In the genomic region with DNA sequence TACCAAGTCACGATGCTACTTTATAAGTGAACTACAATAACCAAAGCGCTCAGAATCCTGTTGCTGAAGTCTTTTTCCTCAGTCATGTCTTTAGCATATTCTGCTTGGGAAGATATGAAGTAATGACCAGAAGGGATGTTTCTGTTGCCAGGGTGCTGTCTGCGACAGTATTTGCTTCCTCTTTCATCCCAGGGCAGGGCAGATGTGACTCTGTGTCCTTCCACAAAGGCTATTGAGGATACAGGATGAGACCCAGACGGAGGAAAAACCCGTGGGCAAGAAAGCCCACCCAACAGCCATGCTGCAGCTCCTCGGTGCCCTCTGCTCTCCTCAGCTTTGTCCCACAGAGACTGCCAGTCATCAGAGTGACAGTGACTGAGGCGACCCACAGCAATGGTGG, we compare ENCODE assay signal across 23 mouse cellular contexts.
DNase-seq lines count a peak whose midpoint lies in the region; ATAC-seq and TF ChIP-seq lines count a peak whose summit lies in the region.
"Had no signal": no experiment of that assay in that cellular context is flagged by ENCODE, and none has a peak within 500 bp of the region (broad histone marks: within the 10 kb centered on the region; RNA-seq: fewer than 3 reads in every experiment).

No protein-coding gene starts in this region.

- no peaks in the 10 kb centered on the region for H3K36me3 ChIP-seq in heart, embryonic 13.5 days
- no peaks in the 10 kb centered on the region for H3K36me3 ChIP-seq in lung, postnatal 0 days (ENCODE audit: insufficient read depth, low read length)
- no peaks in the 10 kb centered on the region for H3K36me3 ChIP-seq in embryonic facial prominence, embryonic 15.5 days
- H3K36me3 ChIP-seq: limb, embryonic 12.5 days; neural tube, embryonic 13.5 days had no signal

- ATAC-seq in heart, embryonic 13.5 days (ENCODE audit: extremely low read depth, insufficient number of reproducible peaks, low FRiP score, low TSS enrichment) = no peak
- 0 out of 2 replicates have a peak, but pooled peaks have one; percentile 25 for ATAC-seq in lung, postnatal 0 days
- ATAC-seq in embryonic facial prominence, embryonic 15.5 days (ENCODE audit: insufficient number of reproducible peaks, low FRiP score, low TSS enrichment, low read depth) = no peak
- ATAC-seq in megakaryocyte, adult 5-6 weeks (ENCODE audit: poor library complexity, severe bottlenecking) = peak; percentile 78
- ATAC-seq: forebrain, embryonic 13.5 days; hindbrain, embryonic 16.5 days; intestine, embryonic 16.5 days had no signal

- H3K27me3 ChIP-seq in heart, embryonic 13.5 days (replicated peaks) = no peaks in the 10 kb centered on the region
- no peaks in the 10 kb centered on the region for H3K27me3 ChIP-seq in lung, postnatal 0 days (replicated peaks; ENCODE audit: insufficient read depth, low read length)
- no peaks in the 10 kb centered on the region for H3K27me3 ChIP-seq in embryonic facial prominence, embryonic 15.5 days
- H3K27me3 ChIP-seq: forebrain, embryonic 13.5 days; limb, embryonic 12.5 days; neural tube, embryonic 13.5 days had no signal

- H3K4me1 ChIP-seq in heart, embryonic 13.5 days = peaks cover 20% of the 10 kb centered on the region
- no peaks in the 10 kb centered on the region for H3K4me1 ChIP-seq in lung, postnatal 0 days (ENCODE audit: insufficient read depth, low read depth, low read length)
- H3K4me1 ChIP-seq in embryonic facial prominence, embryonic 15.5 days = peaks cover 11% of the 10 kb centered on the region; the same call in 1 of the 2 replicates
- H3K4me1 ChIP-seq: forebrain, embryonic 13.5 days; limb, embryonic 12.5 days; neural tube, embryonic 13.5 days had no signal

- H3K9ac ChIP-seq in heart, embryonic 13.5 days = 0 out of 2 replicates have a peak overlapping the region, but pooled peaks have one; percentile 33
- H3K9ac ChIP-seq in lung, postnatal 0 days (replicated peaks; ENCODE audit: low read depth) = no peak overlapping the region
- no peak overlapping the region for H3K9ac ChIP-seq in embryonic facial prominence, embryonic 15.5 days
- H3K9ac ChIP-seq: forebrain, embryonic 13.5 days; limb, embryonic 12.5 days; neural tube, embryonic 13.5 days had no signal

- no peak overlapping the region for H3K4me3 ChIP-seq in heart, embryonic 13.5 days
- H3K4me3 ChIP-seq in lung, postnatal 0 days (ENCODE audit: low read depth, low read length) = no peak overlapping the region
- no peak overlapping the region for H3K4me3 ChIP-seq in embryonic facial prominence, embryonic 15.5 days (replicated peaks)
- H3K4me3 ChIP-seq: forebrain, embryonic 13.5 days; limb, embryonic 12.5 days; myocyte; neural tube, embryonic 13.5 days had no signal

- no peaks in the 10 kb centered on the region for H3K9me3 ChIP-seq in heart, embryonic 13.5 days
- no peaks in the 10 kb centered on the region for H3K9me3 ChIP-seq in lung, postnatal 0 days (ENCODE audit: low read length)
- no peaks in the 10 kb centered on the region for H3K9me3 ChIP-seq in embryonic facial prominence, embryonic 15.5 days (replicated peaks)
- H3K9me3 ChIP-seq: forebrain, embryonic 13.5 days; limb, embryonic 12.5 days; neural tube, embryonic 13.5 days had no signal

- peak overlapping the region; percentile 60 for H3K4me2 ChIP-seq in heart, embryonic 13.5 days
- H3K4me2 ChIP-seq in lung, postnatal 0 days (replicated peaks; ENCODE audit: low read depth, low read length) = no peak overlapping the region
- H3K4me2 ChIP-seq in embryonic facial prominence, embryonic 15.5 days (replicated peaks) = no peak overlapping the region
- H3K4me2 ChIP-seq: forebrain, embryonic 13.5 days; limb, embryonic 12.5 days; midbrain, embryonic 11.5 days; neural tube, embryonic 13.5 days had no signal

- DNase-seq in heart, adult 18-20 months = no peak
- peak; percentile 27 for DNase-seq in lung, postnatal 0 days (ENCODE audit: low spot score)
- DNase-seq in lung, adult 18-20 months = no peak
- DNase-seq in layer of hippocampus, adult 8-10 months (ENCODE audit: low spot score in 2 of 2) = no peak
- no peak for DNase-seq in kidney, adult 9 months
- DNase-seq: adrenal gland, postnatal 25 days; B cell, adult 2 months; cerebellum, adult 18-20 months; cerebellum, postnatal 10 days; gastrocnemius, postnatal 10 days; kidney, adult 8-10 months; kidney, postnatal 10 days; layer of hippocampus, adult 9-11 months had no signal

- no peak for TF ChIP-seq CTCF in lung, postnatal 0 days (IDR thresholded peaks at IDR 0.05)

- WGBS in heart, embryonic 13.5 days = 46% methylated on average over 7 of the region's 7 CpGs
- 69% methylated on average over 7 of the region's 7 CpGs for WGBS in lung, postnatal 0 days
- 65% methylated on average over 7 of the region's 7 CpGs for WGBS in embryonic facial prominence, embryonic 15.5 days

- no peak for TF ChIP-seq EP300 in lung, postnatal 0 days (IDR thresholded peaks at IDR 0.05)

- H3K27ac ChIP-seq in heart, embryonic 13.5 days (replicated peaks) = no peak overlapping the region; the same call in 1 of the 2 replicates
- no peak overlapping the region for H3K27ac ChIP-seq in lung, postnatal 0 days (ENCODE audit: low read length)
- H3K27ac ChIP-seq in embryonic facial prominence, embryonic 15.5 days (replicated peaks) = 0 out of 2 replicates have a peak overlapping the region, but pooled peaks have one; percentile 51
- H3K27ac ChIP-seq: forebrain, embryonic 13.5 days; limb, embryonic 12.5 days; neural tube, embryonic 13.5 days had no signal

Comparison
In these comparisons a context has a peak if more than half of its experiments do, and no peak if none do; other contexts are left out.
1. ATAC-seq: peak in lung, postnatal 0 days (single experiment) and megakaryocyte, adult 5-6 weeks (single experiment); none in heart, embryonic 13.5 days (single experiment) and embryonic facial prominence, embryonic 15.5 days (single experiment).